Mouse (Mus musculus) stomach, postnatal 0 days (tissue): Measurements from ENCODE around the gene Apobec1. TPM values are rescaled to one million over a fixed set of nuclear protein-coding genes. Genes with fewer than 3 reads are reported as not detected.

Experiments
- ATAC-seq: fragments of 200-750 bp; cut with Nextera tagmentation; 2 replicates; pipeline ENCODE4 v1.8.0; 2017; ENCODE audit not compliant: low FRiP score, low TSS enrichment
- DNase-seq: peaks from one replicate; pipeline ENCODE4 v3.0.0-alpha.2; 2016; ENCODE audit warnings: low spot score
- H3K27ac ChIP-seq: fragments of 300-500 bp; sonication (generic); replicated peaks from 2 replicates; pipeline ENCODE4 v1.5.1; 2014; ENCODE audit warnings: mild to moderate bottlenecking, control low read depth
- H3K27me3 ChIP-seq: fragments of 300-500 bp; sonication (generic); 2 replicates; pipeline ENCODE4 v1.6.1; 2014; ENCODE audit warnings: low read length; ENCODE audit not compliant: control insufficient read depth, insufficient read depth
- H3K36me3 ChIP-seq: fragments of 300-500 bp; sonication (generic); 2 replicates; pipeline ENCODE4 v1.6.1; 2014; ENCODE audit warnings: low read length, mixed read lengths; ENCODE audit not compliant: control insufficient read depth, insufficient read depth
- H3K4me1 ChIP-seq: fragments of 300-500 bp; sonication (generic); replicated peaks from 2 replicates; pipeline ENCODE4 v1.6.1; 2014; ENCODE audit warnings: antibody characterized with exemption; ENCODE audit not compliant: control insufficient read depth, insufficient read depth
- H3K4me2 ChIP-seq: fragments of 300-500 bp; sonication (generic); replicated peaks from 2 replicates; pipeline ENCODE4 v1.6.1; 2014; ENCODE audit warnings: low read depth, mild to moderate bottlenecking, control low read depth, moderate library complexity
- H3K4me3 ChIP-seq: fragments of 300-500 bp; sonication (generic); 2 replicates; pipeline ENCODE4 v1.5.1; 2014; ENCODE audit warnings: low read depth, low read length, control low read depth
- H3K9ac ChIP-seq: fragments of 300-500 bp; sonication (generic); 2 replicates; pipeline ENCODE4 v1.6.1; 2014; ENCODE audit warnings: mild to moderate bottlenecking, low read length, control low read depth, mixed read lengths
- H3K9me3 ChIP-seq: fragments of 300-500 bp; sonication (generic); 2 replicates; pipeline ENCODE4 v1.6.1; 2016; ENCODE audit warnings: low read length; ENCODE audit not compliant: control insufficient read depth
- CTCF ChIP-seq: IDR thresholded peaks from 2 replicates; pipeline ENCODE4 v1.5.1; 2016; ENCODE audit warnings: antibody characterized with exemption, low read depth, mild to moderate bottlenecking, moderate library complexity
- EP300 ChIP-seq: optimal IDR thresholded peaks from 2 replicates; pipeline ENCODE3; 2016; ENCODE audit warnings: antibody characterized with exemption
- WGBS: fragments of 180-500 bp; shearing (Covaris S2); extraction: QIAGEN DNeasy Blood & Tissue Kit; methylation state at CpG from one replicate; pipeline ENCODE4 v1.1.7; 2014; 5-methylcytosine and 5-hydroxymethylcytosine counted together
- polyA plus RNA-seq: library from polyadenylated mRNA; unstranded; fragments of >200 nt; fragmentation: Nextera tagmentation; extraction: Ambion mirVana; gene quantifications from 2 replicates; pipeline ENCODE4 v1.2.1, GENCODE M21; 2015

The Apobec1 gene
- polyA plus RNA-seq, 1 experiment from 2014 or later: 7.8 TPM

GRCm38 (mm10) chr6:122601615-122602014 lies 629 bp downstream of the Apobec1 start:
- Histone ChIP-seq H3K27me3 (no peaks in the 10 kb centered on the region), H3K4me2 (peak overlapping the region; percentile 58), H3K9ac (no peak overlapping the region), H3K4me3 (peak overlapping the region; percentile 55), H3K4me1 (no peaks in the 10 kb centered on the region), H3K36me3 (no peaks in the 10 kb centered on the region), H3K27ac (no peak overlapping the region), H3K9me3 (no peaks in the 10 kb centered on the region)
- DNase-seq (no peak), ATAC-seq (no peak)
- TF ChIP-seq EP300 (no peak), CTCF (no peak)
- 77% methylated on average over 3 of the region's 3 CpGs for WGBS

GRCm38 (mm10) chr6:122601031-122601430 lies 1.2 kb downstream of the Apobec1 start:
- H3K4me2 ChIP-seq: no peak overlapping the region
- WGBS: 86% methylated on average over 4 of the region's 4 CpGs
- H3K27me3 ChIP-seq: no peaks in the 10 kb centered on the region
- no peaks in the 10 kb centered on the region for H3K4me1 ChIP-seq
- H3K4me3 ChIP-seq: no peak overlapping the region
- no peaks in the 10 kb centered on the region for H3K36me3 ChIP-seq
- H3K27ac ChIP-seq: no peak overlapping the region
- TF ChIP-seq CTCF (no peak), EP300 (no peak)
- no peaks in the 10 kb centered on the region for H3K9me3 ChIP-seq
- no peak overlapping the region for H3K9ac ChIP-seq
- no peak for DNase-seq
- no peak for ATAC-seq

GRCm38 (mm10) chr6:122600066-122600646 lies 2.1 kb downstream of the Apobec1 start:
- no peaks in the 10 kb centered on the region for H3K27me3 ChIP-seq
- no peak for TF ChIP-seq CTCF
- TF ChIP-seq EP300: no peak
- H3K9me3 ChIP-seq: no peaks in the 10 kb centered on the region
- DNase-seq: no peak
- H3K4me3 ChIP-seq: no peak overlapping the region
- H3K27ac ChIP-seq: no peak overlapping the region
- H3K9ac ChIP-seq: no peak overlapping the region
- H3K36me3 ChIP-seq: no peaks in the 10 kb centered on the region
- no peaks in the 10 kb centered on the region for H3K4me1 ChIP-seq
- ATAC-seq: no peak
- WGBS: 78% methylated on average over 7 of the region's 7 CpGs
- H3K4me2 ChIP-seq: no peak overlapping the region

GRCm38 (mm10) chr6:122599054-122599737 lies 3.0 kb downstream of the Apobec1 start:
- 82% methylated on average over 9 of the region's 9 CpGs for WGBS
- Histone ChIP-seq H3K27me3 (no peaks in the 10 kb centered on the region), H3K4me2 (no peak overlapping the region), H3K27ac (no peak overlapping the region), H3K4me1 (no peaks in the 10 kb centered on the region), H3K9ac (no peak overlapping the region), H3K36me3 (no peaks in the 10 kb centered on the region), H3K9me3 (no peaks in the 10 kb centered on the region), H3K4me3 (no peak overlapping the region)
- ATAC-seq (no peak), DNase-seq (no peak)
- TF ChIP-seq CTCF (no peak), EP300 (no peak)

- TF ChIP-seq EP300 (no peak), CTCF (no peak)
- Histone ChIP-seq H3K9ac (no peak overlapping the region), H3K4me1 (no peaks in the 10 kb centered on the region), H3K4me3 (no peak overlapping the region), H3K27me3 (no peaks in the 10 kb centered on the region), H3K4me2 (no peak overlapping the region), H3K36me3 (no peaks in the 10 kb centered on the region), H3K9me3 (no peaks in the 10 kb centered on the region), H3K27ac (no peak overlapping the region)
- WGBS: 57% methylated on average over 6 of the region's 6 CpGs
- ATAC-seq (no peak), DNase-seq (no peak)
These were observed 3.8 kb downstream of the Apobec1 start for GRCm38 (mm10) chr6:122598436-122598835.

GRCm38 (mm10) chr6:122598014-122598413 lies 4.2 kb downstream of the Apobec1 start:
- TF ChIP-seq EP300 (no peak), CTCF (no peak)
- no peak for DNase-seq
- 95% methylated on average over 4 of the region's 4 CpGs for WGBS
- Histone ChIP-seq H3K27ac (no peak overlapping the region), H3K4me1 (no peaks in the 10 kb centered on the region), H3K36me3 (no peaks in the 10 kb centered on the region), H3K4me3 (no peak overlapping the region), H3K4me2 (no peak overlapping the region), H3K9me3 (no peaks in the 10 kb centered on the region), H3K27me3 (no peaks in the 10 kb centered on the region), H3K9ac (no peak overlapping the region)
- ATAC-seq: no peak
